Mouse (Mus musculus): ENCODE measurements at regions not wholly inside any gene's neighbourhood (a gene's known extent, or its start where the extent isn't known, plus 50 kb on each side); places are given as distances from the start of the nearest gene placed in this dataset.

DNA sequence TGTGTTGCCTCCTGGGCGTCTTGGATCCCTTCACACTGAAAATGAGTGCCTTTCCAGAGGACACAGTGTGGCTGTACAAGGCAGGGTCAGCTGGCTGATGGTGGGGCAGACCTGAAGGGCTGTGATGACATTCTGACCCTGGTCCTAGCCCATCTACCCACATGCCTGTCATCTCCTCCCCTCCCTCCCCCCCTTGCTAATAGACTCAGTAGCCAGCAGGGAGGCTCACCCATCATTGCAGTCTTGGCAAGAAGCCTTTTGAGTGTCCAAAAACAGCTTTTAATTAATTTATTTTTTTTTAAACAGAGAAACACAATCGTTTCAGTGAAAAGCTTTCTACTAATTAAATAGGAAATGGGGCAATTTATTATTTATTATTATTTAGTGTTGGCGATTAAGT is 67.0 kb upstream of the Ssx2ip start:
- no peaks in the 10 kb centered on the region for H3K27me3 ChIP-seq (ENCODE audit: insufficient read depth, low read length)
- no peaks in the 10 kb centered on the region for H3K36me3 ChIP-seq (ENCODE audit: insufficient read depth, low read length)
- peak; percentile 17 for DNase-seq (ENCODE audit: low spot score)
- H3K4me2 ChIP-seq (ENCODE audit: low read depth, low read length, poor library complexity, severe bottlenecking): peak overlapping the region; percentile 46
- peaks cover 8% of the 10 kb centered on the region; the same call in 1 of the 2 replicates for H3K4me1 ChIP-seq (ENCODE audit: insufficient read depth, low read length)
- no peak for TF ChIP-seq CTCF (IDR thresholded peaks at IDR 0.05)
- WGBS: 49% methylated on average over 3 of the region's 3 CpGs
- peak overlapping the region; percentile 55; the same call in 1 of the 2 replicates for H3K27ac ChIP-seq (ENCODE audit: low read depth, low read length)
- H3K9ac ChIP-seq (replicated peaks; ENCODE audit: low read length, poor library complexity, severe bottlenecking): peak overlapping the region; percentile 34; the same call in 1 of the 2 replicates
- no peak for ATAC-seq (ENCODE audit: low FRiP score)
- H3K9me3 ChIP-seq (ENCODE audit: low read length): no peaks in the 10 kb centered on the region
- H3K4me3 ChIP-seq (ENCODE audit: low read depth, low read length): no peak overlapping the region

GRCm38 (mm10) chr3:146337861-146338281 is 66.6 kb upstream of the Ssx2ip start:
- TF ChIP-seq CTCF (IDR thresholded peaks at IDR 0.05): no peak
- H3K36me3 ChIP-seq (ENCODE audit: insufficient read depth, low read length): no peaks in the 10 kb centered on the region
- ATAC-seq (ENCODE audit: low FRiP score) (peak; percentile 69), DNase-seq (ENCODE audit: low spot score) (peak; percentile 74)
- 3% methylated on average over 7 of the region's 7 CpGs for WGBS
- H3K4me3 ChIP-seq (ENCODE audit: low read depth, low read length): 0 out of 2 replicates have a peak overlapping the region, but pooled peaks have one; percentile 10
- peak overlapping the region; percentile 55 for H3K27ac ChIP-seq (ENCODE audit: low read depth, low read length)
- no peaks in the 10 kb centered on the region for H3K27me3 ChIP-seq (ENCODE audit: insufficient read depth, low read length)
- H3K9ac ChIP-seq (replicated peaks; ENCODE audit: low read length, poor library complexity, severe bottlenecking): peak overlapping the region; percentile 34; the same call in 1 of the 2 replicates
- peaks cover 8% of the 10 kb centered on the region; the same call in 1 of the 2 replicates for H3K4me1 ChIP-seq (ENCODE audit: insufficient read depth, low read length)
- peak overlapping the region; percentile 46 for H3K4me2 ChIP-seq (ENCODE audit: low read depth, low read length, poor library complexity, severe bottlenecking)
- H3K9me3 ChIP-seq (ENCODE audit: low read length): no peaks in the 10 kb centered on the region

- DNase-seq (ENCODE audit: low spot score) (no peak), ATAC-seq (ENCODE audit: low FRiP score) (no peak; the same call in 1 of the 2 replicates)
- H3K36me3 ChIP-seq (ENCODE audit: insufficient read depth, low read length): no peaks in the 10 kb centered on the region
- no peak overlapping the region for H3K4me2 ChIP-seq (ENCODE audit: low read depth, low read length, poor library complexity, severe bottlenecking)
- no peak overlapping the region for H3K4me3 ChIP-seq (ENCODE audit: low read depth, low read length)
- H3K4me1 ChIP-seq (ENCODE audit: insufficient read depth, low read length): peaks cover 8% of the 10 kb centered on the region; the same call in 1 of the 2 replicates
- 64% methylated on average over 9 of the region's 9 CpGs for WGBS
- H3K9me3 ChIP-seq (ENCODE audit: low read length): no peaks in the 10 kb centered on the region
- no peak overlapping the region for H3K9ac ChIP-seq (replicated peaks; ENCODE audit: low read length, poor library complexity, severe bottlenecking)
- no peak for TF ChIP-seq CTCF (IDR thresholded peaks at IDR 0.05)
- H3K27me3 ChIP-seq (ENCODE audit: insufficient read depth, low read length): no peaks in the 10 kb centered on the region
- no peak overlapping the region for H3K27ac ChIP-seq (ENCODE audit: low read depth, low read length)
These were observed 66.0 kb upstream of the Ssx2ip start for GRCm38 (mm10) chr3:146338445-146338844.

DNA sequence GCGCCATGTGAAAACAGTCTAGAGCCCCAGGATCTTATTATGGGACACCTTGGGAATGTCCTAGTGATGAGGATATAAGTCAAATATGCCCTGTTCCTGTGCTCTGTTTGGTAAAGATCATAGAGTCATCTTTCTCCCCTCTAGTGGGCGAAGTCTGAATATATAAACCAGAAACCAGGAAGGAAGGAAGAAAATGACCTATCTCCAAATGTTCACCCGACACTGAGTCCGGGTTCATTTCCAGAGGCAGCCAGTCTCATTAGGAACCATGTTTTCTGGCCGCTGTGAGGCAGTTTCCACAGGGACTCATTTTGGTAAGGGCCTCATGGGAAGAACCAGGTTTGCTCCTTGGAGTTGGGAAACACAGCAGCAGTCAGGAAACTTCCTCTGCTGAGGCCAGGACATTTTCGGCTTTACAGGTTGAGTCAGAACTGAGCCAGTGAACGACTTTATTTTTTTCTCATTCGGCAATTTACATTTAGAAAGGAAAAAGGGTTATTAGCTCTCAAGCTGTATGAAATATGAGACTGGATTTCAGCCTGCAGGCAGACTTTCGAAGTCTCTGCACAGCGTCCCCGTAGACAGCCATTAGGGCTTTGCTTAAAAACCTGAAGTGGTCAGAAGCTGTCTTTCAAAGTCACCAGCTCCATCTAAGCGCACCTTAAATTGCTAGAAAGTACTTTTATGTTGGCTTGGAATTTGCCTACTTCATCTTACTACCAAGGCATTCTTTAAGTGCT is 64.0 kb upstream of the Ssx2ip start:
- TF ChIP-seq CTCF (IDR thresholded peaks at IDR 0.05): peak; percentile 30

DNA sequence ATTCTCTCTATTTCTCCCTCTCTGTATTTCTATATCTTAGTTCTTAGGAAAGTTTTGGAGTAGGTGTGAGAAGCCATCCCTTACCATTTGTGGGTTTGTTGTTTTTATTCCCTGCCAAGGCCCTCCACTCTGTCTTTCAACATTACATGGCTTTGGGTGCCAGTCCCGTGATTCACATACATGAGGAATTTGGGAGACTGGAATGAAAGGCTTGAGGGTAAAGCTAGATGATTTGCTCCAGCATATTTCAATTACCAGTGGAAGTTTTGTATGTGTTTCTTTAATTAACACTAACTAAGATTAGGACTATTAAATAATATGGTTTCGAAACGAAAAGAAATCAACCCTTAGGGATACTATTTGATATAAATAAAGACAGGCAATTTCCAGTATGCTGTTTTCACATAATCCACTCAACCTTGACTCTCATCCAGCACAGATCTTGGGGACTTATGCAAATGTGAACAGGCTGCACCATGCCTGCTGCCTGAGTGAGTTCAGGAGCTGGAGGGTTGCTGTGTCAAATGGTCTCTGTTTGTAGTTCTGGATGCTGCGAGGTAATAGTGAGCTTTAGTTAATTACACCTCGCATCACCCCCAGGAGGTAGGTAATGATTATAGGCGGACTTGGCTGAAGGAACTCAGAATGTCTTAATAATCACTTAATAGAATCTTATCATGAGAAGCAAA is 62.6 kb upstream of the Ssx2ip start:
- WGBS: 52% methylated on average over 6 of the region's 6 CpGs
- no peak overlapping the region for H3K4me3 ChIP-seq (ENCODE audit: low read depth, low read length)
- no peaks in the 10 kb centered on the region for H3K27me3 ChIP-seq (ENCODE audit: insufficient read depth, low read length)
- H3K4me1 ChIP-seq (ENCODE audit: insufficient read depth, low read length): peaks cover 3% of the 10 kb centered on the region
- no peak for TF ChIP-seq CTCF (IDR thresholded peaks at IDR 0.05)
- H3K9me3 ChIP-seq (ENCODE audit: low read length): no peaks in the 10 kb centered on the region
- H3K4me2 ChIP-seq (ENCODE audit: low read depth, low read length, poor library complexity, severe bottlenecking): no peak overlapping the region
- no peak overlapping the region for H3K27ac ChIP-seq (ENCODE audit: low read depth, low read length)
- ATAC-seq (ENCODE audit: low FRiP score): no peak
- H3K9ac ChIP-seq (replicated peaks; ENCODE audit: low read length, poor library complexity, severe bottlenecking): no peak overlapping the region
- DNase-seq (ENCODE audit: low spot score): peak; percentile 50
- no peaks in the 10 kb centered on the region for H3K36me3 ChIP-seq (ENCODE audit: insufficient read depth, low read length)

More for the DNA sequence above, 64.0 kb upstream of the Ssx2ip start:
- H3K27me3 ChIP-seq (ENCODE audit: insufficient read depth, low read length): no peaks in the 10 kb centered on the region
- H3K4me1 ChIP-seq (ENCODE audit: insufficient read depth, low read length): no peaks in the 10 kb centered on the region
- H3K36me3 ChIP-seq (ENCODE audit: insufficient read depth, low read length): no peaks in the 10 kb centered on the region
- H3K4me3 ChIP-seq (ENCODE audit: low read depth, low read length): no peak overlapping the region
- no peaks in the 10 kb centered on the region for H3K9me3 ChIP-seq (ENCODE audit: low read length)
- H3K4me2 ChIP-seq (ENCODE audit: low read depth, low read length, poor library complexity, severe bottlenecking): no peak overlapping the region
- no peak overlapping the region for H3K9ac ChIP-seq (replicated peaks; ENCODE audit: low read length, poor library complexity, severe bottlenecking)
- no peak overlapping the region for H3K27ac ChIP-seq (ENCODE audit: low read depth, low read length)
- no peak for ATAC-seq (ENCODE audit: low FRiP score)
- no peak for DNase-seq (ENCODE audit: low spot score)
- WGBS: 76% methylated on average over 12 of the region's 12 CpGs

DNA sequence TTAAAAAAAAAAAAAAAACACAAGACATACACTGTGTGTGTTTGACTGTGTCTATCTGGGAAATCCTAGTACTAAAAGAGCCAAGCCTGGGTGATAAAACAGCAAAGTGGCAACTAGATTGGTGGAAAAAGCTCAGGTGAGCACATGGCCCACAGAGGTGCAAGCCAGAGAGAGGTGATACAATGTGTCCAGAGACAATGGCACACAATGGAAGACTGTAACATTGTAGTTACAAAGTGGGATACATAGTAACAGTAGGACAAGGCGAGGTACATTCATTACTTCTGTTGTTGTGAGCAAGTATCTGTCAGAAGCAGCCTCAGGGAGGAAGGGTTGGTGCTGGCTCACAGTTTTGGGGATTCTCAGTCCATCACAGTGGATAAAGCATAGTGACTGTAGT is 61.7 kb upstream of the Ssx2ip start:
- 100% methylated on average over 1 of the region's 1 CpGs for WGBS
- DNase-seq (ENCODE audit: low spot score): no peak
- no peak for ATAC-seq (ENCODE audit: low FRiP score)
- no peak overlapping the region for H3K4me3 ChIP-seq (ENCODE audit: low read depth, low read length)
- no peak overlapping the region for H3K27ac ChIP-seq (ENCODE audit: low read depth, low read length)
- no peak for TF ChIP-seq CTCF (IDR thresholded peaks at IDR 0.05)
- H3K36me3 ChIP-seq (ENCODE audit: insufficient read depth, low read length): no peaks in the 10 kb centered on the region
- no peak overlapping the region for H3K4me2 ChIP-seq (ENCODE audit: low read depth, low read length, poor library complexity, severe bottlenecking)
- no peaks in the 10 kb centered on the region for H3K9me3 ChIP-seq (ENCODE audit: low read length)
- H3K9ac ChIP-seq (replicated peaks; ENCODE audit: low read length, poor library complexity, severe bottlenecking): no peak overlapping the region
- no peaks in the 10 kb centered on the region for H3K27me3 ChIP-seq (ENCODE audit: insufficient read depth, low read length)
- peaks cover 3% of the 10 kb centered on the region for H3K4me1 ChIP-seq (ENCODE audit: insufficient read depth, low read length)
